Mouse (Mus musculus): ENCODE measurements around the gene Fgfr2. TPM values are rescaled to one million over a fixed set of nuclear protein-coding genes. Genes with fewer than 3 reads are reported as not detected.

The Fgfr2 gene
- polyA plus RNA-seq, 1 experiment from 2014 or later: 18.5 TPM

GRCm38 (mm10) chr7:130762071-130762897 lies 2360.9 kb downstream of the Fgfr2 start:
- Histone ChIP-seq H3K4me3 (no peak overlapping the region), H3K4me2 (no peak overlapping the region), H3K4me1 (no peaks in the 10 kb centered on the region), H3K36me3 (peaks cover 6% of the 10 kb centered on the region), H3K9ac (no peak overlapping the region), H3K27me3 (replicated peaks) (no peaks in the 10 kb centered on the region), H3K27ac (no peak overlapping the region), H3K9me3 (replicated peaks) (no peaks in the 10 kb centered on the region)
- 30% methylated on average over 17 of the region's 17 CpGs for WGBS (ENCODE audit: insufficient replicate concordance)
- ATAC-seq: peak; percentile 51

GRCm38 (mm10) chr7:130757326-130757865 lies 2365.8 kb downstream of the Fgfr2 start:
- ATAC-seq: no peak
- Histone ChIP-seq H3K27ac (no peak overlapping the region), H3K4me1 (no peaks in the 10 kb centered on the region), H3K36me3 (peaks cover 15% of the 10 kb centered on the region), H3K9ac (no peak overlapping the region), H3K4me2 (no peak overlapping the region), H3K9me3 (replicated peaks) (no peaks in the 10 kb centered on the region), H3K27me3 (replicated peaks) (no peaks in the 10 kb centered on the region), H3K4me3 (no peak overlapping the region)
- 67% methylated on average over 11 of the region's 11 CpGs for WGBS (ENCODE audit: insufficient replicate concordance)

GRCm38 (mm10) chr7:130756343-130756835 lies 2366.8 kb downstream of the Fgfr2 start:
- 62% methylated on average over 7 of the region's 7 CpGs for WGBS (ENCODE audit: insufficient replicate concordance)
- Histone ChIP-seq H3K27me3 (replicated peaks) (no peaks in the 10 kb centered on the region), H3K4me1 (no peaks in the 10 kb centered on the region), H3K27ac (no peak overlapping the region), H3K4me2 (no peak overlapping the region), H3K9ac (no peak overlapping the region), H3K9me3 (replicated peaks) (no peaks in the 10 kb centered on the region), H3K36me3 (peaks cover 19% of the 10 kb centered on the region), H3K4me3 (no peak overlapping the region)
- no peak for ATAC-seq

GRCm38 (mm10) chr7:130754790-130755189 lies 2368.4 kb downstream of the Fgfr2 start:
- peaks cover 5% of the 10 kb centered on the region; the same call in 1 of the 2 replicates for H3K4me1 ChIP-seq

GRCm38 (mm10) chr7:130751678-130752077 lies 2371.5 kb downstream of the Fgfr2 start:
- no peak overlapping the region for H3K27ac ChIP-seq
- no peak overlapping the region for H3K9ac ChIP-seq
- peaks cover 5% of the 10 kb centered on the region; the same call in 1 of the 2 replicates for H3K4me1 ChIP-seq
- ATAC-seq: no peak
- WGBS (ENCODE audit: insufficient replicate concordance): 68% methylated on average over 8 of the region's 9 CpGs
- H3K4me2 ChIP-seq: no peak overlapping the region
- no peaks in the 10 kb centered on the region for H3K27me3 ChIP-seq (replicated peaks)
- peaks cover 17% of the 10 kb centered on the region; the same call in 1 of the 2 replicates for H3K36me3 ChIP-seq
- H3K4me3 ChIP-seq: no peak overlapping the region
- H3K9me3 ChIP-seq (replicated peaks): no peaks in the 10 kb centered on the region

More at GRCm38 (mm10) chr7:130754790-130755189, 2368.4 kb downstream of the Fgfr2 start:
- Histone ChIP-seq H3K4me2 (no peak overlapping the region), H3K36me3 (peaks cover 17% of the 10 kb centered on the region), H3K9ac (no peak overlapping the region), H3K27me3 (replicated peaks) (no peaks in the 10 kb centered on the region), H3K4me3 (no peak overlapping the region), H3K9me3 (replicated peaks) (no peaks in the 10 kb centered on the region), H3K27ac (no peak overlapping the region)
- WGBS (ENCODE audit: insufficient replicate concordance): 75% methylated on average over 2 of the region's 2 CpGs
- ATAC-seq: no peak

- H3K9me3 ChIP-seq (replicated peaks): no peaks in the 10 kb centered on the region
- WGBS (ENCODE audit: insufficient replicate concordance): 66% methylated on average over 17 of the region's 17 CpGs
- no peak for ATAC-seq
- no peak overlapping the region for H3K4me3 ChIP-seq
- H3K36me3 ChIP-seq: peaks cover 17% of the 10 kb centered on the region; the same call in 1 of the 2 replicates
- H3K9ac ChIP-seq: no peak overlapping the region
- H3K27ac ChIP-seq: no peak overlapping the region
- no peak overlapping the region for H3K4me2 ChIP-seq
- H3K4me1 ChIP-seq: peaks cover 5% of the 10 kb centered on the region; the same call in 1 of the 2 replicates
- no peaks in the 10 kb centered on the region for H3K27me3 ChIP-seq (replicated peaks)
These were observed 2372.2 kb downstream of the Fgfr2 start for GRCm38 (mm10) chr7:130750752-130751490.

- Histone ChIP-seq H3K4me2 (no peak overlapping the region), H3K4me3 (no peak overlapping the region), H3K9me3 (replicated peaks) (no peaks in the 10 kb centered on the region), H3K27me3 (replicated peaks) (no peaks in the 10 kb centered on the region), H3K36me3 (peaks cover 20% of the 10 kb centered on the region; the same call in 1 of the 2 replicates), H3K4me1 (peaks cover 5% of the 10 kb centered on the region; the same call in 1 of the 2 replicates), H3K9ac (no peak overlapping the region), H3K27ac (no peak overlapping the region)
- ATAC-seq: no peak
- WGBS (ENCODE audit: insufficient replicate concordance): 74% methylated on average over 4 of the region's 4 CpGs
These were observed 2374.0 kb downstream of the Fgfr2 start for GRCm38 (mm10) chr7:130749165-130749564.

GRCm38 (mm10) chr7:130743239-130744025 lies 2379.7 kb downstream of the Fgfr2 start:
- Histone ChIP-seq H3K4me3 (no peak overlapping the region), H3K4me2 (no peak overlapping the region), H3K9me3 (replicated peaks) (no peaks in the 10 kb centered on the region), H3K36me3 (peaks cover 33% of the 10 kb centered on the region), H3K27ac (no peak overlapping the region), H3K27me3 (replicated peaks) (no peaks in the 10 kb centered on the region), H3K9ac (no peak overlapping the region), H3K4me1 (no peaks in the 10 kb centered on the region)
- no peak for ATAC-seq
- WGBS (ENCODE audit: insufficient replicate concordance): 80% methylated on average over 9 of the region's 9 CpGs

GRCm38 (mm10) chr7:130741099-130741498 lies 2382.1 kb downstream of the Fgfr2 start:
- Histone ChIP-seq H3K27me3 (replicated peaks) (no peaks in the 10 kb centered on the region), H3K36me3 (peaks cover 30% of the 10 kb centered on the region), H3K4me2 (no peak overlapping the region), H3K9me3 (replicated peaks) (no peaks in the 10 kb centered on the region), H3K4me1 (no peaks in the 10 kb centered on the region), H3K27ac (no peak overlapping the region), H3K9ac (no peak overlapping the region), H3K4me3 (no peak overlapping the region)
- no peak for ATAC-seq
- WGBS (ENCODE audit: insufficient replicate concordance): 67% methylated on average over 4 of the region's 4 CpGs

- Histone ChIP-seq H3K4me3 (no peak overlapping the region), H3K4me2 (no peak overlapping the region), H3K9ac (no peak overlapping the region), H3K4me1 (no peaks in the 10 kb centered on the region), H3K9me3 (replicated peaks) (no peaks in the 10 kb centered on the region), H3K27me3 (replicated peaks) (no peaks in the 10 kb centered on the region), H3K36me3 (peaks cover 20% of the 10 kb centered on the region), H3K27ac (no peak overlapping the region)
- no peak for ATAC-seq
- WGBS (ENCODE audit: insufficient replicate concordance): 70% methylated on average over 2 of the region's 2 CpGs
These were observed 2388.9 kb downstream of the Fgfr2 start for GRCm38 (mm10) chr7:130734195-130734787.

GRCm38 (mm10) chr7:130733423-130733822 lies 2389.7 kb downstream of the Fgfr2 start:
- Histone ChIP-seq H3K9ac (no peak overlapping the region), H3K27me3 (replicated peaks) (no peaks in the 10 kb centered on the region), H3K4me2 (no peak overlapping the region), H3K4me1 (no peaks in the 10 kb centered on the region), H3K36me3 (peaks cover 23% of the 10 kb centered on the region), H3K27ac (no peak overlapping the region), H3K9me3 (replicated peaks) (no peaks in the 10 kb centered on the region), H3K4me3 (no peak overlapping the region)
- 86% methylated on average over 8 of the region's 8 CpGs for whole genome bisulfite sequencing (ENCODE audit: insufficient replicate concordance)
- ATAC-seq: no peak

Measured in liver, embryonic 12.5 days (tissue).